Mouse (Mus musculus) layer of hippocampus, adult 18-20 months (tissue): ENCODE data around the gene Rdh9. TPM values are rescaled to one million over a fixed set of nuclear protein-coding genes. Genes with fewer than 3 reads are reported as not detected.
"Not testable (repeated sequence)": the region's sequence is repeated elsewhere in the genome, so short reads cannot be mapped to it uniquely, and the experiment has no call there.

ENCODE experiments used
- DNase-seq, 2 experiments: peaks; one replicate each; pipeline ENCODE4 v3.0.0; 2022; ENCODE audit warnings: low spot score in 2 of 2
- total RNA-seq, 2 experiments: library from RNA; stranded (reverse); gene quantifications; 2 replicates each; pipeline ENCODE4 v1.2.3; 2021

Rdh9 gene
- total RNA-seq, 2 experiments from 2014 or later: 0.35 to 0.43 TPM

- DNase-seq: no peak
Measured at GRCm38 (mm10) chr10:127755770-127756468, 20.3 kb upstream of the Rdh9 start.

GRCm38 (mm10) chr10:127759181-127760110, 16.7 kb upstream of the Rdh9 start, which contains the start of the genes Rdh1 and Rdh16f1:
Gene Rdh1 (plus strand): TSS chr10:127759721.
Gene Rdh16f1 (plus strand): TSS chr10:127759787.
- no peak for DNase-seq

GRCm38 (mm10) chr10:127762926-127763325, 13.3 kb upstream of the Rdh9 start:
- DNase-seq: not testable (repeated sequence)

GRCm38 (mm10) chr10:127763914-127764680, 12.1 kb upstream of the Rdh9 start:
- no peak for DNase-seq

GRCm38 (mm10) chr10:127766564-127766963, 9.6 kb upstream of the Rdh9 start:
- DNase-seq: no peak

GRCm38 (mm10) chr10:127782321-127782720, 6.1 kb downstream of the Rdh9 start:
- DNase-seq: not testable (repeated sequence)

- DNase-seq: not testable (repeated sequence)
Measured at GRCm38 (mm10) chr10:127785411-127785810, 9.2 kb downstream of the Rdh9 start.

GRCm38 (mm10) chr10:127799295-127799694, 23.1 kb downstream of the Rdh9 start:
- DNase-seq: no peak

GRCm38 (mm10) chr10:127800891-127801290, 24.7 kb downstream of the Rdh9 start, which contains the start of gene Rdh16:
Gene Rdh16 (plus strand): TSS chr10:127801152.
- no peak for DNase-seq

GRCm38 (mm10) chr10:127801612-127802011, 25.4 kb downstream of the Rdh9 start:
- no peak for DNase-seq

- no peak for DNase-seq
Measured at GRCm38 (mm10) chr10:127802236-127802635, 26.1 kb downstream of the Rdh9 start.

- DNase-seq: no peak
Measured at GRCm38 (mm10) chr10:127804416-127804815, 28.2 kb downstream of the Rdh9 start.

- no peak for DNase-seq
Measured at GRCm38 (mm10) chr10:127815888-127816287, 39.7 kb downstream of the Rdh9 start.

- not testable (repeated sequence) for DNase-seq
Measured at GRCm38 (mm10) chr10:127817268-127817910, 41.2 kb downstream of the Rdh9 start.

- not testable (repeated sequence) for DNase-seq
Measured at GRCm38 (mm10) chr10:127821806-127822205, 45.6 kb downstream of the Rdh9 start.

GRCm38 (mm10) chr10:127825386-127825785, 49.2 kb downstream of the Rdh9 start:
- peak in 1 of 2 experiments; percentile 10 for DNase-seq

GRCm38 (mm10) chr10:127829121-127829520, 52.9 kb downstream of the Rdh9 start:
- no peak for DNase-seq

GRCm38 (mm10) chr10:127834186-127834585, 58.0 kb downstream of the Rdh9 start:
- DNase-seq: not testable (repeated sequence)

- no peak for DNase-seq
Measured at GRCm38 (mm10) chr10:127835292-127835691, 59.1 kb downstream of the Rdh9 start.

- DNase-seq: not testable (repeated sequence)
Measured at GRCm38 (mm10) chr10:127837793-127838192, 61.6 kb downstream of the Rdh9 start.
